Mouse (Mus musculus) left cerebral cortex, postnatal 36 days (tissue): Measurements from ENCODE around the gene Lsm14a. TPM values are rescaled to one million over a fixed set of nuclear protein-coding genes. Genes with fewer than 3 reads are reported as not detected.

ENCODE experiments used
- DNase-seq, 2 experiments: peaks; one replicate each; pipeline ENCODE4 v3.0.0; 2021 to 2022; ENCODE audit warnings: low spot score in 2 of 2, mixed read lengths in 1 of 2
- intact Hi-C: fragments of 180-260 bp; cut with DNase I; formaldehyde crosslinking; loops from one replicate; pipeline ENCODE4 v1.15.1; 2025
- total RNA-seq, 2 experiments: library from RNA; stranded (reverse); gene quantifications; 2 replicates each; pipeline ENCODE4 v1.2.3; 2021

Gene Lsm14a
- 10 to 100 TPM; 80.9 to 83.4 TPM for total RNA-seq

- intact Hi-C loops: no loop called here
Observed at GRCm38 (mm10) chr7:34393215-34393614, at the start of gene Lsm14a. TSS of gene Lsm14a (minus strand) at chr7:34393315.

GRCm38 (mm10) chr7:34438903-34439302 is 45.8 kb upstream of the Lsm14a start:
- DNase-seq: no peak
- intact Hi-C loops: loop anchor here (2.0 kb wide), 1 partner anchor 234 kb away; no protein-coding TSS in a partner anchor

More at GRCm38 (mm10) chr7:34393215-34393614, at the start of gene Lsm14a:
- no peak for DNase-seq

- DNase-seq: no peak
- intact Hi-C loops: no loop called here
Observed at GRCm38 (mm10) chr7:34433597-34433996, 40.5 kb upstream of the Lsm14a start.

DNA sequence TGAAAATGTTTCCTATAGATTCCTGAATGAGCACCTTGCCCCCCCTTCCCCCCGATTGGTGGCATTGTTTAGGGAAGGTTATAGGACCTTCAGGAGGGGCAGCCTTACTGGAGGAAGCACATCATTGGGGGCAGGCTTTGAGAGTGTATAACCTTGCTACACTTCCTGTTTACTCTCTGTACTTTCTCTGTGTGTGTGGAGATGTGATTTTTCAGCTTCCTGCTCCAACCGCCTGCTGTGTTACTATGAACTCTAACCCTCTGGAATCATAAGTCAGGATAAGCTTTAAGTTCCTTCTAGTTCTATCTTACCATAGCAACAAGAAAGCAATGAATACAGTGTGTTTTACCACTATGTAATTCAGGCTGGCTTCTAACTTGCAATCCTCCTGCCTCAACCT is 28.1 kb upstream of the Lsm14a start:
- no peak for DNase-seq
- intact Hi-C loops: no loop called here

DNA sequence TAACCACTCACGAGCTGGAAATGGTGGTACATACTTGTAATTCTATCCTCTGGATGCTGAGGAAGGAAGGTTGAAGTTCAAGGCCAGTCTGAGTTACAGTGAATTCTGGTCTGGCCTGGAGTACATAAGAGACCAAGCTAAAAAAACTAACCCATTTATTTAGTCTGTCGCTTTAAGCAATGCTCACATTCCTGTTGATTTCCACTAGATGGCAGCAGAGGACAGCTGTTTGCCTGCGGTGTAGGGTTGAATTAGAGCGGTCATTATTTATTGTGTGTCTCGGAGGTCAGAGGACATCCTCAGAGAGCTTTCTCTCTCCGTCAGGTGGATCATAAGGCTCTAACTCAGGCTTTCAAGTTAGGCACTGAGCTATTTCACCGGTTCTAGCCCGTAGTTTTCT is 14.4 kb upstream of the Lsm14a start:
- DNase-seq: peak in 1 of 2 experiments; percentile 27
- intact Hi-C loops: loop anchor here (1.0 to 10.0 kb wide), 3 partner anchors 87 to 767 kb away; no protein-coding TSS in a partner anchor

- no peak for DNase-seq
- intact Hi-C loops: loop anchor here (10.0 kb wide), 2 partner anchors 91 to 771 kb away; no protein-coding TSS in a partner anchor
Observed at GRCm38 (mm10) chr7:34403876-34404275, 10.8 kb upstream of the Lsm14a start.

DNA sequence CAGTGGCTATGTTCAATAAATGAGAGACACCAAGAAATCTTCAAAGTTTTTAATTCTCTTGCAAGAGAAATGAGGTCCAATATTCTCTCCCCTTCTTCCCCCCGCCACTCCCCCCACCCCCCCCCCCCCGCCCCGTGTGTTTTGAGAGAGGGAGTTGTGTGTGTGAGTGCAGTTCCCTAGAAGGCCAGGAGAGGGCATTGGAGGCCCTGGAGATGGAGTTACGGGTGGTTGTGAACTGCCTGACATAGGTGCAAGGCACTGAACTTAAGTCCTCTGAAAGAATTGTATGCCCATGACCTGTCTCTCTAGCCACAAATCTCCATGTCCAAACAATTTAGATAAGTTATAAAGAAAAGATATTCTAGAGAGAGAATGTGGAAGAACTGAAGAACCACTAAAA is 7.0 kb upstream of the Lsm14a start:
- no peak for DNase-seq
- intact Hi-C loops: loop anchor here (10.0 kb wide), 2 partner anchors 95 to 775 kb away; no protein-coding TSS in a partner anchor

GRCm38 (mm10) chr7:34398831-34399230 is 5.7 kb upstream of the Lsm14a start:
- DNase-seq: no peak

DNA sequence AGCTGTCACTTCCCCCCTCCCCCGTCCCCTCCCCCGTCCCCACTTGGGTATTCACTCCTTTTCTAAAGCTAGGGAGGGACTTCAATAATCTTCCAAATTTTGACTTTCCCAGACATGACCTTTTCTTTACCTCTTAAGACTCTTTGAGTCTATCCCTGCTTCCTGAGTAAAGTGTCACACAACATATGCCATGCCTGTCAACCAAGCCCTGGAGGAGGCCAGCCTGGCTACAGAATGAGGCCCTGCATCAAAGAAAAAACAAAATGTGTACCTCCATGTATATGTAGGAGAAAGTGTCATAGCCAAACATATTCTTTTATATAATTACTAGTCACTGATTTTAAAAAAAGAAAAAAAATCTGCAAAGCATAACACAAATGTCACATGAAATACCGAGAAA is 3.7 kb upstream of the Lsm14a start:
- intact Hi-C loops: no loop called here
- no peak for DNase-seq

More at GRCm38 (mm10) chr7:34398831-34399230, 5.7 kb upstream of the Lsm14a start:
- intact Hi-C loops: no loop called here

DNA sequence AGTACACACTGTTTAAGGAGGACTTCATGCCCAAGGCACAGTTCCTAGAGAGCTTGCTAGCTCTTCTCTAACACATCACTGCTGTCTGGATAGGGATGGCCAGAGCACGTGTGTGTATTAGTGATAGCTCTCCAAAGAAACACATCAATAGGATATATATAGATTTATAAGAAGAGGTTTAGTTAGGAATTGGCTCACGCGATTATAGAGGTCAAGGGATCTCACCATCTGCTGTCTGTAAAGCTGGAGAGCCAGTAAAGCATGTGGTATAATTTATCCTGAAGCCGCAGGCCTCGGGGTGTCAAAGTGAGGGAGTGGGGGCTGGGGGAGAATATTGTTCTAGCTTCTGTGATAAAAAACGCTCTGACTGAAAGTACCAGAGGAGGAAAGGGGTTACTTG is 2.6 kb upstream of the Lsm14a start:
- intact Hi-C loops: no loop called here
- no peak for DNase-seq

GRCm38 (mm10) chr7:34394636-34395035 is 1.5 kb upstream of the Lsm14a start:
- intact Hi-C loops: no loop called here
- DNase-seq: no peak

GRCm38 (mm10) chr7:34394091-34394490 is 976 bp upstream of the Lsm14a start:
- intact Hi-C loops: no loop called here

DNA sequence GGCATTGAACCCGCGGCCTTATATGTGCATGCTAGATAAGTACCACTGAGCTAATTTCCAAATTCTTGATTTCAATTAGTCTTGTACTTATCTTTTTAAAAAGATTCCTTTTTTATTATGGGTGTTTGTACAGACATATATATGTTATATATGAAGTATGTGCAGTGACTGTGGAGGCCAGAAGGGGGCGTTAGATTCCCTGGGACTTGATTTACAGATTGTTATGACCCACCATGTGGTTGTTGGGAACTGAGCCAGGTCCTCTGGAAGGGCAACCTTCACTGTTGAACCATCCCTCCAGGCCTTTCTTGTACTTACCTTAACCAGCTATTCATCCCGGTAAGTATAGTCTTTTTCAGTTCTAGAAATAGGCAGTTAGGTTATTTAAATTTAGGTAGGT is 780 bp downstream of the Lsm14a start:
- no peak for DNase-seq
- intact Hi-C loops: no loop called here

More at GRCm38 (mm10) chr7:34394091-34394490, 976 bp upstream of the Lsm14a start:
- no peak for DNase-seq

- DNase-seq: no peak
- intact Hi-C loops: no loop called here
Observed at GRCm38 (mm10) chr7:34391711-34392110, 1.4 kb downstream of the Lsm14a start.

- intact Hi-C loops: no loop called here
- DNase-seq: no peak
Observed at GRCm38 (mm10) chr7:34390834-34391155, 2.3 kb downstream of the Lsm14a start.

GRCm38 (mm10) chr7:34390111-34390833 is 2.8 kb downstream of the Lsm14a start:
- intact Hi-C loops: no loop called here
- no peak for DNase-seq

DNA sequence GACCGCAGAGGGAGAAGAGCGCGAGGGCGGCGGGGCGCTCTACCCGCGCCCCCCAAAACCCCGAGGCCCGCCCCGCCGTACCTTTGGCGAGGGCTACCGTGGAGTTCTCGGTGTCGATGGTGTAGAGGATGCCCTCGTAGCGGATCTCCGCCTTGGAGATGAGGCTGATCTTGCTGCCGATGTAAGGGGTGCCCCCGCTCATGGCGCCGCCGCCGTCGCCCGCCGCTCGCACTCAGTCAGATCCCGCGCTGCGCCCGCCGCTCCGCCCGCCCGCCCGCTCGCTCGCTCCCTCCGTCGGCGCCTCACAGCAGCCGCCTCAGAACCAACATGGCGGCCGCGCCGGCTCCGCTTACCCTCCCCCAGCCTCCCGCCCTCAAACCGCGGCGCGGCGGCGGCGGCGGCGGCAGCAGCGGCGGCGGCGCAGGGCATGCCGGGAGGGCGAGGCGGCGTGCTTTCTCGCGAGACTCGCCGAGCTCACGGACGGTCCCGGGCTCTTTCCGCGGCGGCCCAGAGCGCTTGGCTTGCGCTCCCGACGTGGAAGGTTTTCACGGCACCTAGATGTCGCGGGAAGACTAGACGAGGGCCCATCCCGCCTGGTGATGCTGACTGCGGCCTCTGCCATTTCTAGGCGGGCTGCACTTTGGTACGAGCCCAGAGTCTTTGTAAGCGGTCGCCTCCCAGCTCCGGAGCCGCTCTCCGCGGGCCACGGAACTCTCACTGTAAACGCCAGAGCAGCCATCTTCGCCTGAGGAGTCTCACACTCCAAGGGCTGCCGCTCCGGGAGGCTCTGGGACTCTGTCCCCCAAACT is 3.6 kb downstream of the Lsm14a start:
- DNase-seq: peak; percentile 95
- intact Hi-C loops: no loop called here

GRCm38 (mm10) chr7:34388445-34389276 is 4.5 kb downstream of the Lsm14a start:
- DNase-seq: peak; percentile 73 to 78
- intact Hi-C loops: no loop called here

- DNase-seq: no peak
- intact Hi-C loops: no loop called here
Observed at GRCm38 (mm10) chr7:34387784-34388444, 5.2 kb downstream of the Lsm14a start.
